Mouse (Mus musculus): Measurements from ENCODE around the gene Ffar4. TPM values are rescaled to one million over a fixed set of nuclear protein-coding genes. Genes with fewer than 3 reads are reported as not detected.
A peak's percentile ranks its signal among the peaks of the same experiment; 100 is the strongest.

The Ffar4 gene
- polyA plus RNA-seq, 1 experiment from 2014 or later = not detected

GRCm38 (mm10) chr19:38114834-38115491, 18.1 kb downstream of the Ffar4 start:
- H3K27me3 ChIP-seq (ENCODE audit: control insufficient read depth, insufficient read depth, low read length) = peaks cover under 1% of the 10 kb centered on the region; the same call in 1 of the 2 replicates

GRCm38 (mm10) chr19:38120123-38120760, 23.4 kb downstream of the Ffar4 start:
- no peak for ATAC-seq (replicated peaks; ENCODE audit: insufficient number of reproducible peaks, low FRiP score, low TSS enrichment)
- no peaks in the 10 kb centered on the region for H3K36me3 ChIP-seq (ENCODE audit: control insufficient read depth, insufficient read depth, low read length)
- H3K9ac ChIP-seq (ENCODE audit: low read depth, low read length) = no peak overlapping the region
- H3K4me3 ChIP-seq (ENCODE audit: low read depth, low read length) = no peak overlapping the region
- H3K27ac ChIP-seq (ENCODE audit: low read depth, low read length) = no peak overlapping the region
- H3K27me3 ChIP-seq (ENCODE audit: control insufficient read depth, insufficient read depth, low read length) = peaks cover 26% of the 10 kb centered on the region
- no peak overlapping the region for H3K4me2 ChIP-seq
- no peaks in the 10 kb centered on the region for H3K9me3 ChIP-seq (replicated peaks; ENCODE audit: control insufficient read depth, low read length)
- H3K4me1 ChIP-seq (ENCODE audit: control insufficient read depth, insufficient read depth, low read length) = no peaks in the 10 kb centered on the region; the same call in 1 of the 2 replicates
- 79% methylated on average over 5 of the region's 5 CpGs for WGBS (ENCODE audit: insufficient replicate concordance)

More at GRCm38 (mm10) chr19:38114834-38115491, 18.1 kb downstream of the Ffar4 start:
- Histone ChIP-seq H3K27ac (ENCODE audit: low read depth, low read length) (no peak overlapping the region), H3K4me1 (ENCODE audit: control insufficient read depth, insufficient read depth, low read length) (no peaks in the 10 kb centered on the region), H3K9ac (ENCODE audit: low read depth, low read length) (no peak overlapping the region), H3K4me3 (ENCODE audit: low read depth, low read length) (no peak overlapping the region), H3K9me3 (replicated peaks; ENCODE audit: control insufficient read depth, low read length) (no peaks in the 10 kb centered on the region), H3K36me3 (ENCODE audit: control insufficient read depth, insufficient read depth, low read length) (no peaks in the 10 kb centered on the region), H3K4me2 (no peak overlapping the region)
- WGBS (ENCODE audit: insufficient replicate concordance) = 80% methylated on average over 7 of the region's 7 CpGs
- ATAC-seq (replicated peaks; ENCODE audit: insufficient number of reproducible peaks, low FRiP score, low TSS enrichment) = no peak

- no peaks in the 10 kb centered on the region for H3K9me3 ChIP-seq (replicated peaks; ENCODE audit: control insufficient read depth, low read length)
- no peaks in the 10 kb centered on the region; the same call in 1 of the 2 replicates for H3K4me1 ChIP-seq (ENCODE audit: control insufficient read depth, insufficient read depth, low read length)
- WGBS (ENCODE audit: insufficient replicate concordance) = 21% methylated on average over 9 of the region's 9 CpGs
- no peak overlapping the region for H3K27ac ChIP-seq (ENCODE audit: low read depth, low read length)
- no peaks in the 10 kb centered on the region for H3K36me3 ChIP-seq (ENCODE audit: control insufficient read depth, insufficient read depth, low read length)
- peak overlapping the region; percentile 64 for H3K4me3 ChIP-seq (ENCODE audit: low read depth, low read length)
- peak overlapping the region; percentile 93 for H3K4me2 ChIP-seq
- H3K27me3 ChIP-seq (ENCODE audit: control insufficient read depth, insufficient read depth, low read length) = peaks cover 30% of the 10 kb centered on the region
- no peak for ATAC-seq (replicated peaks; ENCODE audit: insufficient number of reproducible peaks, low FRiP score, low TSS enrichment)
- no peak overlapping the region for H3K9ac ChIP-seq (ENCODE audit: low read depth, low read length)
Observed at GRCm38 (mm10) chr19:38123921-38124320, 27.1 kb downstream of the Ffar4 start.

- no peak for ATAC-seq (replicated peaks; ENCODE audit: insufficient number of reproducible peaks, low FRiP score, low TSS enrichment)
- Histone ChIP-seq H3K9me3 (replicated peaks; ENCODE audit: control insufficient read depth, low read length) (no peaks in the 10 kb centered on the region), H3K27me3 (ENCODE audit: control insufficient read depth, insufficient read depth, low read length) (peaks cover 30% of the 10 kb centered on the region), H3K36me3 (ENCODE audit: control insufficient read depth, insufficient read depth, low read length) (no peaks in the 10 kb centered on the region), H3K4me1 (ENCODE audit: control insufficient read depth, insufficient read depth, low read length) (no peaks in the 10 kb centered on the region; the same call in 1 of the 2 replicates), H3K4me2 (peak overlapping the region; percentile 93), H3K27ac (ENCODE audit: low read depth, low read length) (no peak overlapping the region), H3K9ac (ENCODE audit: low read depth, low read length) (peak overlapping the region; percentile 54; the same call in 1 of the 2 replicates), H3K4me3 (ENCODE audit: low read depth, low read length) (peak overlapping the region; percentile 64)
- WGBS (ENCODE audit: insufficient replicate concordance) = under 1% methylated on average over 64 of the region's 77 CpGs
Observed at GRCm38 (mm10) chr19:38124401-38125218, 27.7 kb downstream of the Ffar4 start.

DNA sequence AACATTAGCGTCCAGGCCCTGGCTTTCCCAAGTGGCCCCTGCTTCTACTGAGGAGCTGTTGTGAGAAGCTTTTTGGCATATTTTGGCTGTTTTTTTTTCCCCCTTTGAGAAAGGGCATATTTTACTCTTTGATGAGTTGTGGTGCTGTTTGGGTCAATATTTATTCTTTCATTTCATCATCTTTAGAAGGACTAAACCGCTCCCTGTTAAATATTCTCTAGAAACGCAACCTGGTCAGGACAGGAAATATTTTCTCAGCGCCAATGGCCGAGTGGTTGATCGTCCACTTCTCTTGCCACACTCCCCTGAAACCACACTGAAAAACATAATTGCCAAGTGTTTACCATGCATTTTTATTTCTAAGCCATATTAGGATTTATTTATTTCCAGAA, 28.3 kb downstream of the Ffar4 start, which contains the start of gene Rbp4:
Gene Rbp4, minus strand, starts transcription at position 63 of the 392 bp plus-strand sequence.
- peaks cover 30% of the 10 kb centered on the region for H3K27me3 ChIP-seq (ENCODE audit: control insufficient read depth, insufficient read depth, low read length)

GRCm38 (mm10) chr19:38126656-38127055, 29.8 kb downstream of the Ffar4 start:
- Histone ChIP-seq H3K27me3 (ENCODE audit: control insufficient read depth, insufficient read depth, low read length) (peaks cover 30% of the 10 kb centered on the region), H3K9me3 (replicated peaks; ENCODE audit: control insufficient read depth, low read length) (no peaks in the 10 kb centered on the region), H3K4me3 (ENCODE audit: low read depth, low read length) (no peak overlapping the region), H3K4me1 (ENCODE audit: control insufficient read depth, insufficient read depth, low read length) (no peaks in the 10 kb centered on the region; the same call in 1 of the 2 replicates), H3K36me3 (ENCODE audit: control insufficient read depth, insufficient read depth, low read length) (no peaks in the 10 kb centered on the region), H3K9ac (ENCODE audit: low read depth, low read length) (no peak overlapping the region), H3K4me2 (no peak overlapping the region), H3K27ac (ENCODE audit: low read depth, low read length) (no peak overlapping the region)
- ATAC-seq (replicated peaks; ENCODE audit: insufficient number of reproducible peaks, low FRiP score, low TSS enrichment) = no peak
- 52% methylated on average over 8 of the region's 8 CpGs for WGBS (ENCODE audit: insufficient replicate concordance)

More for the DNA sequence above, 28.3 kb downstream of the Ffar4 start, which contains the start of gene Rbp4:
- no peaks in the 10 kb centered on the region for H3K9me3 ChIP-seq (replicated peaks; ENCODE audit: control insufficient read depth, low read length)
- peak within 1 kb of the TSS; percentile 54; the same call in 1 of the 2 replicates for H3K9ac ChIP-seq (ENCODE audit: low read depth, low read length)
- peak within 1 kb of the TSS; percentile 93 for H3K4me2 ChIP-seq
- 63% methylated on average over 6 of the region's 6 CpGs for WGBS (ENCODE audit: insufficient replicate concordance)
- H3K36me3 ChIP-seq (ENCODE audit: control insufficient read depth, insufficient read depth, low read length) = no peaks in the 10 kb centered on the region
- no peaks in the 10 kb centered on the region; the same call in 1 of the 2 replicates for H3K4me1 ChIP-seq (ENCODE audit: control insufficient read depth, insufficient read depth, low read length)
- ATAC-seq (replicated peaks; ENCODE audit: insufficient number of reproducible peaks, low FRiP score, low TSS enrichment) = no peak
- no peak within 1 kb of the TSS for H3K27ac ChIP-seq (ENCODE audit: low read depth, low read length)
- H3K4me3 ChIP-seq (ENCODE audit: low read depth, low read length) = peak within 1 kb of the TSS; percentile 64

GRCm38 (mm10) chr19:38132481-38132880, 35.6 kb downstream of the Ffar4 start, which contains the start of gene Pde6c:
Pde6c (plus strand) TSS chr19:38132781.
- peaks cover 3% of the 10 kb centered on the region; the same call in 1 of the 2 replicates for H3K4me1 ChIP-seq (ENCODE audit: control insufficient read depth, insufficient read depth, low read length)
- ATAC-seq (replicated peaks; ENCODE audit: insufficient number of reproducible peaks, low FRiP score, low TSS enrichment) = no peak
- WGBS (ENCODE audit: insufficient replicate concordance) = 78% methylated on average over 6 of the region's 6 CpGs

DNA sequence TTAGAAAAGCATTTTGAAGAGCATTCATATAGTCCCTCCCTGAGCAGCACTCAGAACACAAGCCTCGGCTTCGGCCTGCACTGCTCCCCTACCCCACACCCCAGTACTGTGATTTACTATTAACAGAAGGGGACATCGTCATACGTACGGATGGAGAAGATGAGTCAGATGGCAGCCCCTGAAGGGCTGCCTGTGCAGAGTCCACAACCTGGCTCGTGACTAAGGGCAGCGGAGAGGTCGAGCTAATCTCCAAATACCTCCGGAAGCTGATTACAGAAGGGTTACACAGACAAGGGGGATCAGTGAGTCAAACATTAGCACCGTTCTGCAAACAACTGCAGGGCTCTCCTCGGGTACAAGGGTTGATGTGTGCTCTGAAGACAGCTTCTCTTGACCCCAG, 37.1 kb downstream of the Ffar4 start:
- H3K9me3 ChIP-seq (replicated peaks; ENCODE audit: control insufficient read depth, low read length) = no peaks in the 10 kb centered on the region
- ATAC-seq (replicated peaks; ENCODE audit: insufficient number of reproducible peaks, low FRiP score, low TSS enrichment) = no peak
- H3K4me2 ChIP-seq = no peak overlapping the region
- H3K4me3 ChIP-seq (ENCODE audit: low read depth, low read length) = no peak overlapping the region
- H3K4me1 ChIP-seq (ENCODE audit: control insufficient read depth, insufficient read depth, low read length) = peaks cover 3% of the 10 kb centered on the region; the same call in 1 of the 2 replicates
- no peak overlapping the region for H3K27ac ChIP-seq (ENCODE audit: low read depth, low read length)
- WGBS (ENCODE audit: insufficient replicate concordance) = 24% methylated on average over 11 of the region's 11 CpGs
- H3K36me3 ChIP-seq (ENCODE audit: control insufficient read depth, insufficient read depth, low read length) = no peaks in the 10 kb centered on the region
- no peak overlapping the region for H3K9ac ChIP-seq (ENCODE audit: low read depth, low read length)
- no peaks in the 10 kb centered on the region for H3K27me3 ChIP-seq (ENCODE audit: control insufficient read depth, insufficient read depth, low read length)

More at GRCm38 (mm10) chr19:38132481-38132880, 35.6 kb downstream of the Ffar4 start, which contains the start of gene Pde6c:
- Histone ChIP-seq H3K27ac (ENCODE audit: low read depth, low read length) (no peak within 1 kb of the TSS), H3K36me3 (ENCODE audit: control insufficient read depth, insufficient read depth, low read length) (no peaks in the 10 kb centered on the region), H3K9me3 (replicated peaks; ENCODE audit: control insufficient read depth, low read length) (no peaks in the 10 kb centered on the region), H3K9ac (ENCODE audit: low read depth, low read length) (no peak within 1 kb of the TSS), H3K4me2 (no peak within 1 kb of the TSS), H3K4me3 (ENCODE audit: low read depth, low read length) (no peak within 1 kb of the TSS), H3K27me3 (ENCODE audit: control insufficient read depth, insufficient read depth, low read length) (no peaks in the 10 kb centered on the region)
